Mouse (Mus musculus): Measurements from ENCODE around the gene Ppard. TPM values are rescaled to one million over a fixed set of nuclear protein-coding genes. Genes with fewer than 3 reads are reported as not detected.

The Ppard gene
- polyA plus RNA-seq, 1 experiment from 2014 or later: 30.9 TPM

- POLR2A ChIA-PET: interaction anchor here (0.6 to 1.1 kb wide), 2 partner anchors 89 to 312 kb away, joined by 5 read pairs; partner anchors contain the start of gene Fance
- H3K27me3 ChIP-seq: no peaks in the 10 kb centered on the region
- DNase-seq (ENCODE audit: low read depth, low spot score): no peak
- in situ Hi-C loops (cut with MboI; ENCODE audit: low pct_unique_long_range_greater_than_20kb): loop anchor here (25.0 kb wide), 1 partner anchor 314 kb away; the partner anchor contains the start of genes Armc12 and Clpsl2
- no peak for TF ChIP-seq CTCF (IDR thresholded peaks at IDR 0.05)
- ATAC-seq: peak; percentile 63
- CTCF ChIA-PET: interaction anchor here (1.5 to 5.0 kb wide), 3 partner anchors 11 to 86 kb away, joined by 3 to 64 read pairs (median 6); no protein-coding TSS in a partner anchor
Observed at GRCm38 (mm10) chr17:28223561-28224391, 8.7 kb upstream of the Ppard start.

GRCm38 (mm10) chr17:28224615-28225014, 7.9 kb upstream of the Ppard start:
- H3K27me3 ChIP-seq: no peaks in the 10 kb centered on the region
- ChIA-PET CTCF (interaction anchor here (0.7 to 5.0 kb wide), 3 partner anchors 12 to 85 kb away, joined by 3 to 64 read pairs (median 3); no protein-coding TSS in a partner anchor), POLR2A (interaction anchor here (1.1 to 2.1 kb wide), 3 partner anchors 18 to 107 kb away, joined by 3 to 7 read pairs (median 5); partner anchors contain the start of gene Fance)
- no peak for TF ChIP-seq CTCF (IDR thresholded peaks at IDR 0.05)
- ATAC-seq (no peak), DNase-seq (ENCODE audit: low read depth, low spot score) (no peak)
- in situ Hi-C loops (cut with MboI; ENCODE audit: low pct_unique_long_range_greater_than_20kb): loop anchor here (5.0 to 25.0 kb wide), 2 partner anchors 83 to 313 kb away; partner anchors contain the start of genes Armc12 and Clpsl2

- no peak for TF ChIP-seq CTCF (IDR thresholded peaks at IDR 0.05)
- in situ Hi-C loops (cut with MboI; ENCODE audit: low pct_unique_long_range_greater_than_20kb): loop anchor here (5.0 kb wide), 1 partner anchor 81 kb away; no protein-coding TSS in a partner anchor
- H3K27me3 ChIP-seq: no peaks in the 10 kb centered on the region
- DNase-seq (ENCODE audit: low read depth, low spot score) (no peak), ATAC-seq (peak; percentile 58)
- POLR2A ChIA-PET: interaction anchor here (0.6 to 2.1 kb wide), 6 partner anchors 20 to 248 kb away, joined by 3 to 7 read pairs (median 3); no protein-coding TSS in a partner anchor
- CTCF ChIA-PET: interaction anchor here (0.7 to 5.0 kb wide), 35 partner anchors 8 to 302 kb away, joined by 3 to 64 read pairs (median 5); partner anchors contain the start of gene Def6
Observed at GRCm38 (mm10) chr17:28226014-28226413, 6.5 kb upstream of the Ppard start.

- in situ Hi-C loops (cut with MboI; ENCODE audit: low pct_unique_long_range_greater_than_20kb): no loop called here
- ATAC-seq: no peak
- CTCF ChIA-PET: interaction anchor here (1.8 kb wide), 1 partner anchor 78 kb away, joined by 7 read pairs; no protein-coding TSS in a partner anchor
- POLR2A ChIA-PET: no interaction called here
- DNase-seq (ENCODE audit: low read depth, low spot score): no peak
- H3K27me3 ChIP-seq: no peaks in the 10 kb centered on the region
- TF ChIP-seq CTCF (IDR thresholded peaks at IDR 0.05): no peak
Observed at GRCm38 (mm10) chr17:28230486-28230885, 2.0 kb upstream of the Ppard start.

GRCm38 (mm10) chr17:28231026-28231736, 1.3 kb upstream of the Ppard start:
- in situ Hi-C loops (cut with MboI; ENCODE audit: low pct_unique_long_range_greater_than_20kb): no loop called here
- POLR2A ChIA-PET: no interaction called here
- CTCF ChIA-PET: interaction anchor here (1.1 kb wide), 1 partner anchor 147 kb away, joined by 3 read pairs; no protein-coding TSS in a partner anchor
- ATAC-seq (no peak), DNase-seq (ENCODE audit: low read depth, low spot score) (no peak)
- TF ChIP-seq CTCF (IDR thresholded peaks at IDR 0.05): no peak
- H3K27me3 ChIP-seq: no peaks in the 10 kb centered on the region

GRCm38 (mm10) chr17:28233091-28233731, 711 bp downstream of the Ppard start:
- DNase-seq (ENCODE audit: low read depth, low spot score) (no peak), ATAC-seq (peak; percentile 9)
- ChIA-PET CTCF (interaction anchor here (1.3 to 1.9 kb wide), 7 partner anchors 20 to 80 kb away, joined by 3 to 22 read pairs (median 4); partner anchors contain the start of gene Fance), POLR2A (interaction anchor here (0.9 to 1.5 kb wide), 2 partner anchors 21 to 36 kb away, joined by 3 to 4 read pairs; no protein-coding TSS in a partner anchor)
- no peak for TF ChIP-seq CTCF (IDR thresholded peaks at IDR 0.05)
- no peaks in the 10 kb centered on the region for H3K27me3 ChIP-seq
- in situ Hi-C loops (cut with MboI; ENCODE audit: low pct_unique_long_range_greater_than_20kb): no loop called here

GRCm38 (mm10) chr17:28234641-28235040, 2.1 kb downstream of the Ppard start:
- ATAC-seq: no peak
- ChIA-PET CTCF (interaction anchor here (1.0 kb wide), 2 partner anchors 8 to 14 kb away, joined by 3 to 5 read pairs; no protein-coding TSS in a partner anchor), POLR2A (interaction anchor here (1.5 kb wide), 1 partner anchor 34 kb away, joined by 4 read pairs; no protein-coding TSS in a partner anchor)
- no peak for DNase-seq (ENCODE audit: low read depth, low spot score)
- in situ Hi-C loops (cut with MboI; ENCODE audit: low pct_unique_long_range_greater_than_20kb): no loop called here
- TF ChIP-seq CTCF (IDR thresholded peaks at IDR 0.05): no peak
- no peaks in the 10 kb centered on the region for H3K27me3 ChIP-seq

DNA sequence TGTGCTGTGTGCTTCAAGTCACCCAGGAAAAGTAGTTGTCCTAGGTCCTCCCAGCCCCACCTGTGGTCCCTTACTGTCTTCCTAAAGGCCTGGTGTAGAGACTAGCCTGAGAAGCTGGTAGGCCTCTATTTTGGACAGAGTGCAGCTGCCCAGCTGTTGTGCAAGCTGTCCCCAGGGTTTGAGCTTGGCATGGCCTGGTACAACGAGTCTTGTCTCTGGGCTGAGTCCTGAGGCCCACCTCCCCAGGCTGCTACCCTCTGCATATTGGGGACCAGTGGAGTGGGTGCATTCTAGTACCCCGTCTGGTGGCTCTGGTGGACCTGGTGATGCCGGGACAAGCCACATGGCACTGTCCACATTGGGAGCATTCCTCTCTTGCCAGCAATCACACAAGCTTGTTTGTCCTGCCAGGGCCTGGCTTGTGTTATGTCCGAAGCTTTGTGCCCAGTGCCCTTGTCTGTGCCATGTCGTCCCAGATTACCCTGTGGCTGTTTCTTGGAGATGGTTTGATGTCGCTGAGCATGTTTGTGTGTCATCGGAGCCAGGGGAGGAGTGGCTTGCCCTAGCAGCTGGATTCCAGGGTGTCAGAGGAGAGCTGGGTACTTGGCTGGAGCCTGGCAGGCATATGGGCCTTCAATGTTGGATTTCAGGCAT, 3.6 kb downstream of the Ppard start:
- in situ Hi-C loops (cut with MboI; ENCODE audit: low pct_unique_long_range_greater_than_20kb): no loop called here
- no peak for ATAC-seq
- ChIA-PET CTCF (interaction anchor here (1.4 to 1.9 kb wide), 2 partner anchors 10 to 73 kb away, joined by 3 to 13 read pairs; no protein-coding TSS in a partner anchor), POLR2A (no interaction called here)
- no peak for DNase-seq (ENCODE audit: low read depth, low spot score)
- H3K27me3 ChIP-seq: no peaks in the 10 kb centered on the region
- no peak for TF ChIP-seq CTCF (IDR thresholded peaks at IDR 0.05)

DNA sequence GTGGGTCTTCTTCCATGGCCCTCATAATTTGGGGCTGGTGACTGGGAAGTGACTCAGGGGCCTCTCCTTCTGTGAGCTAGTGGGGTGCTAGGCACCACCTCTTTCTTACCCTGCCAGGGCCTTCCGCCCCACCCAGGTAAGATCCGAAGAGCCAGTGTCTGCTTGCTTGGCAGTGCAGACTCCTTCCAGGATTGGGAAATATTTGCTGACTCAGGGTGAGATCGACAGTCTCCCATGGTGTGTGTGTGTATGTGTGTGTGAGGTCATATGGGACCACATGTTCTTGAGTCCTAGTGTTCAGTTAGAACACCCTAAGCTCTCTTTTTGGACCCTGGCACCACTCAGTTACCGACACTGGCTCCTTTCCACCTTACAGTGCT, 4.1 kb downstream of the Ppard start:
- CTCF ChIA-PET: interaction anchor here (1.4 to 1.9 kb wide), 2 partner anchors 11 to 73 kb away, joined by 3 to 13 read pairs; no protein-coding TSS in a partner anchor
- in situ Hi-C loops (cut with MboI; ENCODE audit: low pct_unique_long_range_greater_than_20kb): no loop called here
- no peak for TF ChIP-seq CTCF (IDR thresholded peaks at IDR 0.05)
- no peaks in the 10 kb centered on the region for H3K27me3 ChIP-seq
- ATAC-seq: no peak
- POLR2A ChIA-PET: no interaction called here
- no peak for DNase-seq (ENCODE audit: low read depth, low spot score)

Data from Patski (cell line).